Mouse (Mus musculus) liver, embryonic 11.5 days (tissue): Measurements from ENCODE around the gene Abhd5. TPM values are rescaled to one million over a fixed set of nuclear protein-coding genes. Genes with fewer than 3 reads are reported as not detected.
A peak's percentile ranks its signal among the peaks of the same experiment; 100 is the strongest.

Source experiments
- ATAC-seq: fragments of 200-750 bp; cut with Nextera tagmentation; replicated peaks from 2 replicates; pipeline ENCODE4 v1.8.0; 2017; ENCODE audit warnings: moderate number of reproducible peaks, mild to moderate bottlenecking, moderate TSS enrichment, moderate library complexity; ENCODE audit not compliant: low FRiP score
- DNase-seq: peaks from one replicate; pipeline ENCODE4 v3.0.0-alpha.2; 2017; ENCODE audit warnings: low spot score
- H3K27ac ChIP-seq: fragments of 300-500 bp; sonication (generic); 2 replicates; pipeline ENCODE4 v1.5.1; 2014; ENCODE audit warnings: mild to moderate bottlenecking, low read depth, low read length, control low read depth
- H3K27me3 ChIP-seq: fragments of 300-500 bp; sonication (generic); replicated peaks from 2 replicates; pipeline ENCODE4 v1.6.1; 2014; ENCODE audit warnings: low read length, mixed read lengths; ENCODE audit not compliant: control insufficient read depth, insufficient read depth
- H3K36me3 ChIP-seq: fragments of 300-500 bp; sonication (generic); 2 replicates; pipeline ENCODE4 v1.6.1; 2014; ENCODE audit warnings: mild to moderate bottlenecking, low read length, moderate library complexity, mixed read lengths; ENCODE audit not compliant: control insufficient read depth, insufficient read depth
- H3K4me1 ChIP-seq: fragments of 300-500 bp; sonication (generic); replicated peaks from 2 replicates; pipeline ENCODE4 v1.6.1; 2014; ENCODE audit warnings: low read length, mixed read lengths; ENCODE audit not compliant: control insufficient read depth, insufficient read depth
- H3K4me2 ChIP-seq: fragments of 300-500 bp; sonication (generic); 2 replicates; pipeline ENCODE4 v1.6.1; 2014; ENCODE audit warnings: mild to moderate bottlenecking, control low read depth, moderate library complexity
- H3K4me3 ChIP-seq: fragments of 300-500 bp; sonication (generic); 2 replicates; pipeline ENCODE4 v1.5.1; 2014; ENCODE audit warnings: low read depth, low read length, control low read depth
- H3K9ac ChIP-seq: fragments of 300-500 bp; sonication (generic); 2 replicates; pipeline ENCODE4 v1.6.1; 2014; ENCODE audit warnings: low read depth, low read length, control low read depth
- H3K9me3 ChIP-seq: fragments of 300-500 bp; sonication (generic); 2 replicates; pipeline ENCODE4 v1.6.1; 2016; ENCODE audit warnings: low read length, inconsistent platforms, mixed read lengths; ENCODE audit not compliant: control insufficient read depth
- WGBS: fragments of 180-500 bp; shearing (Covaris S2); extraction: QIAGEN DNeasy Blood & Tissue Kit; methylation state at CpG from one replicate; pipeline ENCODE4 v1.1.7; 2014; 5-methylcytosine and 5-hydroxymethylcytosine counted together
- polyA plus RNA-seq: library from polyadenylated mRNA; unstranded; fragments of >200 nt; fragmentation: Nextera tagmentation; extraction: Ambion mirVana; gene quantifications from 2 replicates; pipeline ENCODE4 v1.2.1, GENCODE M21; 2014

Gene Abhd5
- polyA plus RNA-seq, 1 experiment from 2014 or later, result 24.2 TPM

DNA sequence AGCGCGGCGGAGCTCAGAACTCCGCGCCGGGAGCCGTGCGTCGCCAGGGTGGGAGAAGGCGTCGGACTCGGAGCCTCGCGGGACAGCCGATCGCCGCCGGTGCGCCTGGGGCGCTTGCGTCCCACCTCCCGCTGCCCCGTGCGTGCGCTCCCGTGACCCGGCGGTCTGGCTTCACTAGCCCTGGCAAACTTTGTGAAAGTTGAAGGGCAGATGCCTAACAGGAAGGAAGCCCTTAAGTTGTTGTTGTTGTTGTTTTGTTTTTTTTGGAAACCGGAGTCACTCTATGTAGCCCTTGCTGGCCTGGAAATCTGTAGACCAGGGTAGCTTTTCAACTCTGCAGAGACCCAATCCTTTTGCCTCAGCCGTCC is 601 bp downstream of the Abhd5 start:
- ATAC-seq, result peak; percentile 43
- H3K9me3 ChIP-seq, result no peaks in the 10 kb centered on the region
- WGBS, result under 1% methylated on average over 30 of the region's 30 CpGs
- peak overlapping the region; percentile 67 for H3K27ac ChIP-seq
- H3K4me3 ChIP-seq, result peak overlapping the region; percentile 80
- peaks cover 25% of the 10 kb centered on the region for H3K4me1 ChIP-seq
- H3K4me2 ChIP-seq, result peak overlapping the region; percentile 73
- peak overlapping the region; percentile 90 for H3K9ac ChIP-seq
- no peak for DNase-seq
- no peaks in the 10 kb centered on the region for H3K27me3 ChIP-seq
- no peaks in the 10 kb centered on the region for H3K36me3 ChIP-seq

DNA sequence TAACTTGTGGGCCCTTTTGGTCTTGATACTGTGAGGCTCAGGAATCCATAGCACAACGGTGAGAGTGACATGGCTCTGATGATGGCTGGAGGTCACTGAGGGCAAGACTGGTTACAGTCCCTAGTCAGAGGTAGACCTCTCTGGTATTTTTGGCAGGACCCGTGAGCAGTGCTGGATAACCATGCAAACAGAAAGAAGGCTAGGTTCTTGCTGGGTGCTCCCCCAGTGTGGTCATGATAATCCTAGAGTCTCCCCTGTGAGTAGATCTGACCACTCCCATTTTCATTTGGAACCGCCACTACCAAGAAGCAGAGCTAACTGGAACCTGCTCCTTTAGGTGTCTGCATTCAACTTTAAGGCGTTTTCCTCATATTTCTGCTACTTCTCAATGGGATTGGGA is 1.5 kb downstream of the Abhd5 start:
- H3K9ac ChIP-seq, result no peak overlapping the region

DNA sequence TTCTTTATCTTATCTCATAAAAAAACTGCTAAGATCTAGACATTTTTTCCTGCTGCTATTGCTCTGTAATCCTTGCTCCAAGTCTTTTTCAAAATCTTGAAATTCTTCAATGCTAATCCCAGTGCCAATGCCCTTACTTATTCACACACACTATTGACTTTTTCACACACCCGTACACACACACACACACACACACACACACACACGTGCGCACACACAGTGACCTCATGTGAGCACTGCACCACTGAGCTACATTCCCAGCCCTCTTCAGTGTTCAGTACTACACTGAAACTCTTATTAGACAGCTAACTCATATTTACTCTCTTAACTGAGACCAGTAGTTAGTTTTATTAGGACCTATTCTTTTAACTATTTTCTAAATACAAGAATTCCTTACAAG is 2.8 kb downstream of the Abhd5 start:
- Histone ChIP-seq H3K4me3 (no peak overlapping the region), H3K4me1 (peaks cover 12% of the 10 kb centered on the region), H3K9me3 (no peaks in the 10 kb centered on the region), H3K9ac (no peak overlapping the region), H3K36me3 (no peaks in the 10 kb centered on the region), H3K27ac (no peak overlapping the region), H3K27me3 (no peaks in the 10 kb centered on the region), H3K4me2 (no peak overlapping the region)
- ATAC-seq (no peak), DNase-seq (no peak)
- WGBS, result 85% methylated on average over 3 of the region's 3 CpGs

More for the DNA sequence above, 1.5 kb downstream of the Abhd5 start:
- 76% methylated on average over 4 of the region's 4 CpGs for whole genome bisulfite sequencing
- Histone ChIP-seq H3K4me2 (peak overlapping the region; percentile 26), H3K4me3 (no peak overlapping the region), H3K27me3 (no peaks in the 10 kb centered on the region), H3K4me1 (peaks cover 21% of the 10 kb centered on the region), H3K9me3 (no peaks in the 10 kb centered on the region), H3K36me3 (no peaks in the 10 kb centered on the region), H3K27ac (no peak overlapping the region)
- ATAC-seq, result no peak
- no peak for DNase-seq

DNA sequence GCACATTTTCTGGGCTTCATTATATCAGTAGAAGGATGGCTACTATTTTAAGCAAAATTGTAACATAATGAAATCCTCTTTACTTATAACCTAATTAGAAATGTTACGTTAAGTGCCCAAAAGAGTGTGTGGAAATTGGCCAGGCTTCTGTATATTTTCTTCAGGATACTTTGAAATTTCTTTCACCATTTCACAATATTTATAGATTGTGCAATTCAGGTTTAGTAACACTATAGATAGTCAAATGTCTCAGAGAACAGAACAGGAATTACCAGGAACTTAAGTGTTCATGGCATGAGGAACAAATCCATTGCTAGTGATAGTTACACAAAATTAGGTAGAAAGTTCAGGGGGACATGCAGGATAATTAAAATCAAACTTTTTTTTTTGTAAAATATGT is 5.7 kb downstream of the Abhd5 start:
- Histone ChIP-seq H3K4me2 (no peak overlapping the region), H3K4me1 (peaks cover 3% of the 10 kb centered on the region; the same call in 1 of the 2 replicates), H3K27ac (no peak overlapping the region), H3K36me3 (no peaks in the 10 kb centered on the region), H3K27me3 (no peaks in the 10 kb centered on the region), H3K9me3 (no peaks in the 10 kb centered on the region), H3K4me3 (no peak overlapping the region), H3K9ac (no peak overlapping the region)
- DNase-seq (no peak), ATAC-seq (no peak)
- WGBS, result 79% methylated on average over 1 of the region's 1 CpGs

DNA sequence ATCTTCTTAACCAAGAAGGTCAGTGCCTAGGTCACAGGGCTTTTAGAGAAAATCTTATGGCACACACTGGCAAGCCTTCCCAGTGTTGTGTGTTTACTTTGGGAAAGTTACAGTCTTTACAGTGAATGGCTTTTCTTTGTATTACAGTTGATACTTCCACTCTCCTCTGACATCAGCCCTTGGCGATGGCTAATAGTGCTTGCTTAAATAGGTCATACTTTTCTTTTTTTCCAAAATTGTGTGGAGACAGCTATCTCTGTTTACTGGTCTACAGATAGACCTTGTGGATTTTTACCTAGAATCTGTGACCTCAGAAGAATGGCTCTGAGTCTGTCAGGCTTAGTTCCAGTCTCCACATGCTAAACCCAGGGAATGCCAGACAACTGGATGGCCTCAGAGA is 6.2 kb downstream of the Abhd5 start:
- no peak for DNase-seq
- WGBS, result 91% methylated on average over 1 of the region's 1 CpGs
- Histone ChIP-seq H3K4me1 (peaks cover 3% of the 10 kb centered on the region; the same call in 1 of the 2 replicates), H3K9ac (no peak overlapping the region), H3K27me3 (no peaks in the 10 kb centered on the region), H3K4me3 (no peak overlapping the region), H3K4me2 (no peak overlapping the region), H3K27ac (no peak overlapping the region), H3K36me3 (no peaks in the 10 kb centered on the region), H3K9me3 (no peaks in the 10 kb centered on the region)
- no peak for ATAC-seq

DNA sequence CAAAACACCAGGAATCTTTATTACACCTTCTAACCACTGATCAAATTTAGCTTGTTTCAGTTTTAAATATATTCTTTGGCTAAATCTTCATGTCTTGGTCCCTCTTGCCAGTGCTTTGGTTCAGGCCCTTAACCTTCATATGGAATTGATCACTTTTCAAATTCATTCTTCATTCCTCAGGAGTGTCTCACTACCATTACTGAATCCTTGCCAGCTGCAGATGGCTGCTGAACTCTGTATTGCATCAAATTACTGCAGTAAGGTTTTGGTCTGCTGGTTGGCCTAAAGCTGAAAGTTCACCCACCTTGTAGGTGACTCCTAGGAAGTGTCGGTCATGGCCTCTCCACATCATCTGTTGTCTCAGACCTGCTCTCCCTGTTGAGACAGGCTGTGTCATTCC is 12.8 kb downstream of the Abhd5 start:
- Histone ChIP-seq H3K9ac (no peak overlapping the region), H3K27me3 (no peaks in the 10 kb centered on the region), H3K36me3 (no peaks in the 10 kb centered on the region), H3K4me3 (no peak overlapping the region), H3K9me3 (no peaks in the 10 kb centered on the region), H3K27ac (no peak overlapping the region), H3K4me1 (no peaks in the 10 kb centered on the region), H3K4me2 (no peak overlapping the region)
- no peak for ATAC-seq
- WGBS, result 87% methylated on average over 1 of the region's 1 CpGs
- DNase-seq, result no peak

DNA sequence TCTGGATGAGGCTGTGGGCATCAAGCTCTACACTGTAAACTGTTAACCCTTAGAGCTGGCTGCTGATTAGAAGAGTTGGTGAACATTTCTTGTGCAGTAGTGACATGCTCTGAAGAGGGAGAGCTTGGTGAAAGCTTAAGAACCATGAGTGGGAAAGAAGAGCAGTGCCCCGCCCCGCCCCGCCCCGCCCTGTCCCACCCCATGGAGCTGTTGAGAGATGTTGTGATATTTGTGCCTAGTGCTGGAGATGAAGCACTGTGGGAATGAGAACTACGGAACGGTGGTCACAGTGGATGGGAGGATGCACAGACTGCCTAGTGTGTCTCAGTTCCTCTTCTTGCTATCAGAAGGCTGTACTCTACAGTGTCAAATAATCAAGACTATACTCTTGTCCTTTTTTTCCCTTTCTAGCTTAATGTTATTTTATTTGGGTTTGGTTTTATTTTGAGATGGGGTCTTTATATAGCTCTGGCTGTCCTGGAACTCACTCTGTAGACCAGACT is 18.9 kb downstream of the Abhd5 start:
- no peak for ATAC-seq

DNA sequence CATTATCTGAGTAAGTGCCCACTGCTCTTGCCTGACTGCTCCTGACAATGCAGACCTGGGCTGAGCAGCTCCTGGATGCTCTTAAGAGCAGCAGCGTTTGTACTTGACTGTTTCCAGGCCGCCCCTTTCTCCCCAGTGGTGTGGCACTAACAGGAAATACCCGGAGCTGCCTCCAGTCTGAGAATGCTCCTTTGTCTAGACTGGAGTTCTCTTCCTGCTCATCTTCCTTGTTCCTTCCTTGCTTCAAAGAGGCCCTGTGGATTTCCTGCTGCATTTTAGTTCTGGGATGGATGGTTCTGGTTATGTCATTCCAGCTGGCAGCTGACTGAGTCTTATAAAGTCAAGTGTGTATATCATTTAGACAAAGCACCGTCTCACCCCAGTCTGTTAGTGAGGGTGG is 21.1 kb downstream of the Abhd5 start:
- Histone ChIP-seq H3K27me3 (no peaks in the 10 kb centered on the region), H3K4me1 (peaks cover 8% of the 10 kb centered on the region), H3K4me2 (no peak overlapping the region), H3K36me3 (no peaks in the 10 kb centered on the region), H3K27ac (no peak overlapping the region), H3K9me3 (no peaks in the 10 kb centered on the region), H3K4me3 (no peak overlapping the region), H3K9ac (no peak overlapping the region)
- 42% methylated on average over 4 of the region's 4 CpGs for whole genome bisulfite sequencing
- DNase-seq (no peak), ATAC-seq (no peak)

More for the DNA sequence above, 18.9 kb downstream of the Abhd5 start:
- Histone ChIP-seq H3K36me3 (no peaks in the 10 kb centered on the region), H3K27me3 (no peaks in the 10 kb centered on the region), H3K4me2 (no peak overlapping the region), H3K9ac (no peak overlapping the region), H3K4me3 (no peak overlapping the region), H3K4me1 (peaks cover 8% of the 10 kb centered on the region), H3K9me3 (no peaks in the 10 kb centered on the region), H3K27ac (no peak overlapping the region)
- WGBS, result 85% methylated on average over 6 of the region's 6 CpGs
- no peak for DNase-seq

DNA sequence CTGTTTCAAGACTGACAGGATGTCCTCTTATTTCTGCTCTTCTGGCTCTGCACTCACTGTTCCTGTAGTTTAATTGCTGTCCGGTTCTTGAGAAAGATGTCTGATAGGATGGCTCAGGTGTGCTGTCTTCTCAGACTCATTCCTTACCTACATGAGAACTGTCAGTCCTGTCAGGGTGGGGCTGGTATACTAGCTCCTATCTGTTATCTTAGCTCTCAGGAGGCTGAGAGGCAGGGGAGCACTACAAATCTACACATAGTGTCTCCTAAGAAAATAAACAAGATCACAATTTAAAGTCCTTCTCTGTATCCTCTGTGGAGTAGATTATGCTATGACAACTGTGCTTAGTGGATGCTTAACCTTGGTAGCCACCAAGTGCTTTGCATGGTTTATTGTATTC is 21.6 kb downstream of the Abhd5 start:
- Histone ChIP-seq H3K9ac (no peak overlapping the region), H3K4me2 (no peak overlapping the region), H3K4me3 (no peak overlapping the region), H3K27ac (no peak overlapping the region), H3K36me3 (no peaks in the 10 kb centered on the region), H3K27me3 (no peaks in the 10 kb centered on the region), H3K9me3 (no peaks in the 10 kb centered on the region), H3K4me1 (peaks cover 8% of the 10 kb centered on the region)
- 67% methylated on average over 1 of the region's 1 CpGs for WGBS
- ATAC-seq (peak; percentile 64; the same call in 1 of the 2 replicates), DNase-seq (no peak)
